Mouse (Mus musculus) kidney, adult 2 months (tissue): ENCODE measurements at regions not wholly inside any gene's neighbourhood (a gene's known extent, or its start where the extent isn't known, plus 50 kb on each side); places are given as distances from the start of the nearest gene placed in this dataset.

Source experiments
- CTCF ChIP-seq: fragments of 200-500 bp; conservative IDR thresholded peaks from 2 replicates; pipeline ENCODE4 v1.5.1; 2011; ENCODE audit warnings: low read depth, mild to moderate bottlenecking, control low read depth, low read length, moderate library complexity, mixed read lengths; ENCODE audit not compliant: insufficient read depth, insufficient read length
- POLR2A ChIP-seq: fragments of 200-500 bp; IDR thresholded peaks from one replicate; pipeline ENCODE4 v1.6.1; 2011; ENCODE audit warnings: low read depth, low read length, control low read depth

- TF ChIP-seq CTCF (no peak), POLR2A (no peak)
These were observed 570.0 kb upstream of the Klhl1 start for GRCm38 (mm10) chr14:97088863-97089262.
